Mouse (Mus musculus) MN1 (cell line): ENCODE data around the gene Mnat1.
A peak's percentile ranks its signal among the peaks of the same experiment; 100 is the strongest.
"Not testable (repeated sequence)": the region's sequence is repeated elsewhere in the genome, so short reads cannot be mapped to it uniquely, and the experiment has no call there.

Experiments used
- DNase-seq: peaks from one replicate; pipeline ENCODE4 v3.0.0-alpha.2; 2016; ENCODE audit warnings: low spot score

Gene Mnat1

GRCm38 (mm10) chr12:73147236-73147635 lies 23.7 kb downstream of the Mnat1 start:
- DNase-seq, result peak; percentile 61

- DNase-seq, result not testable (repeated sequence)
These were observed 27.5 kb downstream of the Mnat1 start for GRCm38 (mm10) chr12:73151038-73151437.

GRCm38 (mm10) chr12:73154150-73154549 lies 30.6 kb downstream of the Mnat1 start:
- no peak for DNase-seq

DNA sequence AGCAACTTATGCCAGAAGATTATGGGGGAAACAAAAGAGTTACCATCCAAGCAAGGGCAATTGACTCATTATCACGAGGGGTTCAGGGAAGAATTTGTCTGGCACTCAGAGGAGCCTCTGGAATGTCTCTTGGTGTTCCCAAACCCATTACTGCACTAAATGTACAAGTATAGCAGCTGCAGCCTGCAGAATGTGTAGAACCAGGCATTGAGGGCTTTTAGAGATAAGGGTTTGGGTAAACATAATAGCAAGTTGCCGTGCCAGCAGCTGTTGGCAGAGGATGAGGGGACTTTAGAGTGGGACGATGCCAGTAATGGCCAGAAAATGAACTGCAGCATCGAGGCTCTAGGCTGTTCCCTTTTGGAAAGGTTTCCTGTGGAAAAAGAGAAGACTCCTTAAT lies 36.8 kb downstream of the Mnat1 start:
- DNase-seq, result peak; percentile 53

DNA sequence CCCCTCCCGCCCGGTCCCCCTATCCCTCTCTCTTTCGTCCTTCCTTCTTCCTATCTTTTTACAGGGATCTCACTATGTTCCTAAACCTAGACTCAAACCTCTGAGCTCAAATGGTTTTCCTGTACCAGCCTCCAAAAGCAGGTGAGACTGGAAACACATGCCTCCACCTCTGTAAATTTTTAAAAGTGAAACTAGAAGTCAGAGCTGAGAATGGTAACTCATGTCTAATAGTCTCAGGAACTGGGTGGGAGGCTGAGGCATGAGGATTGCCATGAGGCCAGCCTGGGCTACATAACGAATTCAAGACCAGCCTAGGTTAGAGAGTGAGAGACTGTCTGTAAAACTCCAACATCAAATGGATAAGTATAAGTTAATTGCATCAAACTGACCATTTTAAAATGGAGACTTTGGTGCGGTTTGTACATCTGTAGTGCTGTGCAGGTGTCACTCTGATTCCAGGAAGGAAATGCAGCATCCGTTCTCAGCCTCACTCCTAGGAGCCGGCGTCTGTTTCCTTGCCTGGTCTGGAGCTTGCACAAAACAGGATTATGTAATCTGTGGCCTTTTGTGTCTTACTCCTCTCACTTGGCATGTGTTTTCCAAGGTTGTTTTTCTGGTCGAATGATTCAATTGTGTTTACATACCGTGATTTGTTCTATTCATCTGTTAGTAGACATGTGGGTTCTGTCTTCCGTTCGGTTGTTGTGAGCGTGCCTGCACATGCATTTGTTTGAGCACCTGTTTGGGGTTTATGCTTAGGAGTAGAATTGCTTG lies 39.1 kb downstream of the Mnat1 start:
- no peak for DNase-seq

DNA sequence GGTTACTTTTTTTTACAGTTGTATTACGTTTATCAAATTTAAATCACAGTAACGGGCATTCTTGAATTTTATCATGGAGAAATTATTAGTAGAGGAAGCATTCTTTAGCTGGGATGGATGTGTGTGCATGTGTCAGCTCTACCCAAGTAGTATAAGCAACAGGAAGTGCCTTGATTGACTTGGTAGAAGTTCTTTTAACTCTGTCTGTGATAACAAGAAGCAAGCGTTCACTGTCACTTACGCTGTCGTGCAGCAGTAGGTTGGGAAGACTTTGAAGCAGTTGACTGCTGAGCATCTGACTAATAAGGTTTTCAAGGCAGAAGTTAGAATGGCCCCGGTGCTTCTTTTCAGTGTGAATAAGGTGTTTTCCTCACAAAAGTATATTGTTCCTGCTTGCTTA lies 47.3 kb downstream of the Mnat1 start:
- no peak for DNase-seq

DNA sequence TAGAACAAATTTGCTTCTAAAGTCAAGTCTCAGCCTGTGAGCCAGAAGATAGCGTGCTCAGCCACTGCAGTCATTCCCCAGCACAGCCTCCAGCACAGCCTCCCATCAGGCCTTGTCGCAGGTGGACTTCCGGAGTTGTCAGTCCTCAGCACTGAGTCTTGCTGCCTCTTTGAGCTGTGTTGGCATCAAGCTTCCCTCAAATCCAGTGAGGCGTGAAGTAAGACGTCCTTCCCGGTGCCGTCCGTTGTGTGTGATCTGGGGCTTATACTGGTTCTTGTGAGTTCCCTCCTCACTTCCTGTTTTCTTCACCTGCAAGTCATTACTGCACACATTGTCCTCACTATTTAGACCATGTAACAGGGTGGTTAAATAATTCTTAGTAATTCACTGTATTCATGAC lies 60.4 kb downstream of the Mnat1 start:
- DNase-seq, result no peak

- no peak for DNase-seq
These were observed 73.8 kb downstream of the Mnat1 start for GRCm38 (mm10) chr12:73197363-73197762.

DNA sequence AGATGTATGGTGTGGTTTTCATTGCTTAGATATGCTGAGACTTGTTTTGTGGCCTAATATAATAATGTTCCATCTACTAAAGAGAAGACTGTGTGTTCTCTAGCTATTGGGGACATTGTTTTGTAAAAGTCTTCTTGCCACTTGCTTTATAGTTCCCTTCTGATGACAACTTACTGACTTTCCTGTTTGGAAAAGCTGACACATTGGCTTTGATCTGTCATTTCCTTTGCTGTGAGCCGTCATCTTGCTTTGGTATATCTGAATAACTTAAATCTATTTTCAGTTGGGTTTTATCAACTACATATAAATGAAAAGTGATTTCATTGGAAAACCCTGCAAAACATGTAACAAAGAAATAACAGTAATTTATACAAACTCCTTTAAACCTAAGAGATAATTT lies 74.9 kb downstream of the Mnat1 start:
- no peak for DNase-seq

DNA sequence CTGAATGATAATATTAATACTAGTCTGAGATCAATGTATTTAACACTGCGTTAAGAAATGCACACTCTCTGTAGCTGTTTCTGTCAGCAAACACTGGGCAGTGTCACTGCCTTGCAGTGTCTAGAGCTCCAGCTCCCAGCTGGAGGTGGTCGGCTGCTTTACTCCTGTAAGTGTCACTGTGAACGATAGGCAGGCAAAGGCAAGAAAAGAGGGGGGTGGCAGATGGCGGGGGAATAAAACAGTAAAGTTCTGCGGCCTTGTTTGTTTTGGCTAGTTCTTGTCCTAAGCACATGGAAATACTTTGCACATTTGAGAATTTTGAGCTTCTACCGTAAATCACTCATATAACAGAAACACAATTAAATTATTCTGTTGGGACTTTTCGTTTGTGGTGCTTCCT lies 75.9 kb downstream of the Mnat1 start:
- no peak for DNase-seq

DNA sequence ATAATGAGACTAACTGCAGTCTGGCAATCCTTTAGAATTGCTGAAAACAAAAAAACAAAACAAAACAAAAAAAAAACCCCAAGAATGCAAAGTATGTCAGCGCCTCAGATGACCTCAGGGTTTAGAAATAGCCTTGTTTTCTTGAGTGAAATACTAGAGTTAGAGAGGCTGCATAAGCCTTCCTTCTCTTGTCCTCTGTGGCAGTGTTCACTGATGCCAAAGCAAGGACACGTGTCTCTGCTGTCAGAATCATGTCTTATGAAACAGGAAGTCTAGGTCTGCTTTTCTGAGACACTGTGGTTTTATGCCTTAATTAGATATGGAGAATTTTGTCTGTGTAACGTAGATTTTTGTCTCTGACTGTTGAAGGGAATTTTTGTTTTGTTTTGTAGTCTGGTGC lies 78.1 kb downstream of the Mnat1 start:
- DNase-seq, result peak; percentile 9

- no peak for DNase-seq
These were observed 82.5 kb downstream of the Mnat1 start for GRCm38 (mm10) chr12:73205710-73206649.

GRCm38 (mm10) chr12:73207008-73207407 lies 83.5 kb downstream of the Mnat1 start:
- no peak for DNase-seq

DNA sequence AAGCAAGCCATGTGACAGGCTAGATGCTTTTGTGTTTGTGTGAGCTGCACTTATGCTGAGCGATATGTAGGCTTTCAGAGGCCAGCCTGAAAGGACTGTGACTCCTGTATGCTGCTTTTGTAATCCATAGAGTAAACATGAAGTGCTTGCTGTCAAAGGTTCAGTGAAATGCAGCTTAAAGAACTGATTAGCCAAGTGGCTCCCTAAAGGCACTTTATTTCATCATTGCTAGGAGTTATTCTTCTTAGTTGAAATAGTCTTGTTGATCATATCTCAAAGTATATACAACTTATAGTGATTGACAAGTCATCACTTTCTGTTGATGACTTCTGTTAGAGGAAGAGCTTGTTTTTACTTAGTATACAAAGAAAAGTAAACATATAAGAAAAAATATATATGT lies 83.9 kb downstream of the Mnat1 start:
- DNase-seq, result no peak

DNA sequence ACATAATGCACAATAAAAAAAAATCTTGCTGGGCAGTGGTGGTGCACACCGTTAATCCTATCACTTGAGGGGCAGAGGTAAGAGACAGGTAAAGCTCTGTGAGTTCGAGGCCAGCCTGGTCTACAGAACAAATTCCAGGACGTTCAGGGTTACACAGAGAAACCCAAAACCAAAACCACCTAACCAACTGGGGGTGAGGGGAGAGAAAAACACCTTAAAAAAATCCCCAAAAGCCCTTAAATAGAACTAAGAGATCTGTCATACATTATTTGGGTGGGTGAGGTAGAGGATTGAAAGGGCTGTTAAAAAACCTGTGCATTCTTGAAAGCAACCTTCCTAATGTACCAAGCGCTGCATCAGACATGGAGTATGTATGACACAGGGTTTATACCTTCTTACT lies 85.0 kb downstream of the Mnat1 start:
- DNase-seq, result no peak

- DNase-seq, result no peak
These were observed 85.6 kb downstream of the Mnat1 start for GRCm38 (mm10) chr12:73209117-73209516.

DNA sequence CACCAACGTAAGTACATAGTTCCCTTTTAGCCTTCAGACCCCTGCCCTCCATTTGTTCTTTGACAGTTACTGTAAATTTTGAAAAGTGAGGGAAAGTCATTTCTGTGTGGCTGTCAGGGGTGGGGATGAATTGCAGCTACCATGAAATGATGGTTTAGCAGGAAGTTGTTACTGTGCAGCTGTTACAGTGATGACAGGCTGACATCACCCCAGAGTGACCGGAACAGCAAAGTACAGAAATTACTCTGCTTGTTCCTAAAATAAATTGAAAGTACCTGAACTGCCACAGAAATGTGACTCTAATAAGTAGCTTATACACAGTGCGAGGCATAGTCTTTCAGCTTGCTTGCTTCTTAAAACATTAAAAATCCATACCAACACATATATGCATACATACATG lies 86.9 kb downstream of the Mnat1 start:
- no peak for DNase-seq

GRCm38 (mm10) chr12:73215773-73216172 lies 92.3 kb downstream of the Mnat1 start:
- no peak for DNase-seq

DNA sequence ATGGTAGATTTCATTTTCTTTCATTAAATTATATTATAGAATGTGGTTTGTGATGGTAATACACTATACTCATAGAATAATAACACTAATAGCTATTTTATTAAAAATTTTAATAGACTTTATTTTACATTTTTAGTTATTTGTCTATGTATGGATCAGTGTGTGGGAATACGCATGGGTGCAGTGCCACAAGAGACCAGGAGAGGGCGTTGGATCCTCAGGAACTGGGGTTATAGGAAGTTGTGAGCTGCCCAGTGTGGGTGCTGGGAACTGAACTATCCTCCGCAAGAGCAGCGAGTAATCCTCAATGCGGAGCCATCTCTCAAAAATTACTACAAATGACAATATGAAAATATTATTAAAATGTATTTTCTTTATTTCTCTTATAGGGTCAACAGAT lies 95.1 kb downstream of the Mnat1 start:
- no peak for DNase-seq

DNA sequence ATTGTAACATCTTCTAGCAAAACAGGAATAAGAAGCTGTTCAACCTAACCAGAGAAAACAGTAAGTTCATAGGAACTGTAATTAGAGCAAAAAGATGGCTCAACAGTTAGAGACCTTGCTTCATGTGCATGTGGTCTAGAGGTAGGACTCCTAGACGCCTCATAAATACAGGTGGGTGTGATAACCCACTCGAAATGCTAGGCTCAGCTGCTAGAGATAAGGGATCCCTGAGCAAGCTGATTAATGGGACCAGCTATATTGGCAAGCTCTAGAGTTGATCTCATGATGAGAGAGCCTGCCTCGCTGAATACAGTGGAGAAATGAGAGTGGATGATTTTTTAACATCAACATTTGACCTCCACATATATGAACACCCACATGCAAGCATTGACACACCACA lies 97.7 kb downstream of the Mnat1 start:
- no peak for DNase-seq

DNA sequence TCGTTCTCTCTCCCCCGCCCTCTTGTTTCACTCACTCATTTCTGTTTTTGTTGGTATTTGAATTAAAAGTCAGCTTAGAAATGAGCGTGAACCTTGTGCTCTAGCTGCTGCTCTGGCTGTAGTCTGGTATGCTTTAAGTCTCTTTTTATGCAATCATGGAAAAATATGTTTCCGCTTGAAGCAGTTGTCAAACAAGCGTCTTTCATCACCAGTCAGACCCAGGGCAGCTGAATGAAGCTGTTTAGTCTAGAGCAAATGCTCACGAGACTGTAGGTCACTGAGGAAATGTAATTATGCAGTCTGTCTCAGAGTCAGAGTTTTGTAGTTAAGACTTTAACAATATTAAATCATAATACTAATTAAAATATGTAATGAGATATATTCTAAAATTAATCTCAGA lies 100.4 kb downstream of the Mnat1 start:
- DNase-seq, result no peak

DNA sequence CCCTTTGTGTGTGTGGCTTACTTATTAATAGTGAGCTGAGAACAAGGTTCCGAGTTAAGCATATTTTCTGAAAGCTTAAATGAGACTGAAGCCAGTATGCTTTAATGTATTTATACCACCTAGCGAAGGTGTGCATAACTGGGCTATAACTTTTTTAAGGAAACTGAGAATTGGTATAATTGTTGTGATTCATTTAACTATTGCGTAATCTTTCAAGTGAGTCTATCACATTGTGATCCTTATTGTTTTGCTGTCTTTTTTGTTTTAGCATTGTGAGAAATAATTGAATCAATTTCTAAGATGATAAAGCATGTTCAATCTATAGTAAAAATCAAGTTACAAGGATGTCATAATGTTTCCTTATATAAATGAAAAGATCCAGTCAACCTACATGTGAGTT lies 104.9 kb downstream of the Mnat1 start:
- no peak for DNase-seq

GRCm38 (mm10) chr12:73230196-73230595 lies 106.7 kb downstream of the Mnat1 start:
- DNase-seq, result no peak
